Mouse (Mus musculus): ENCODE results near the gene Irf2bp2. TPM values are rescaled to one million over a fixed set of nuclear protein-coding genes. Genes with fewer than 3 reads are reported as not detected.
A peak's percentile ranks its signal among the peaks of the same experiment; 100 is the strongest.

The Irf2bp2 gene
- 50.5 and 91.6 TPM in 2 replicates for polyA plus RNA-seq (2012; rRNA removed)

DNA sequence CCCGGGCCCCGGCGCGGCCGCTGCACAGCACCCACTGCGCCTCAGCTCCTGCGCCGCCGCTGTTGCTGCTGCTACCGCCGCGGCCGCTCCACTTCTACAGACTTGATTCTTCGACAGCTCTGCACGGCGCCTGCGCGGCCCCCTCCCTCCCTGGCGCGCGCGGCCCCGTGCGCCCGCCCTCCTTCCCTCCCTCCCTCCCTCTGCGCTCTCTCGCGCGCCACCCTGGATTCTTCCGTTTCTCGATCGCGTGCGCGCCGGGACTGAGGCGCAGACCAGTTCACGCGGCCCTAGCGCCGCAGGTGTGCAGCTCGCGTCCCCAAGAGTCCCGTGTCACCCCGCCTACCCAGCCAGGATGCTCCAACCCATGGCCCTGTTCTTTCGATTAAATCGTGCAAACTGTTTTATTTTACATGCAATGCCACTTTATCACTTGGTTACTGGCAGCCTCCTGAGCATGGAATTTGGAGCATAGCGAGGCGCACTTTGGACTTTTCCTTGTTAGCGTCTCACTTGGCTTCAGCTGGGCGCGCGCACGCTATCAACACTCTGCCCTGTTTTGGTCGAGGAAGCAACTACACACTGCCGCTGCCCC lies at the start of gene Irf2bp2:
Irf2bp2 (minus strand) TSS at position 98 of the 592 bp plus-strand sequence.
- TF ChIP-seq CTCF (IDR thresholded peaks at IDR 0.05; ENCODE audit: extremely low read depth, insufficient read length, insufficient replicate concordance, low read depth, low read length) (no peak), POLR2A (IDR thresholded peaks at IDR 0.05; ENCODE audit: low read depth, low read length) (peak; percentile 99)
- peaks cover 12% of the 10 kb centered on the region for H3K4me1 ChIP-seq (ENCODE audit: control insufficient read depth, insufficient read depth, insufficient read length, low read length)
- peak within 1 kb of the TSS; percentile 99 for H3K27ac ChIP-seq (ENCODE audit: insufficient read depth, low read depth, low read length)

GRCm38 (mm10) chr8:126642665-126643064 lies 48.9 kb upstream of the Irf2bp2 start:
- peaks cover 2% of the 10 kb centered on the region; the same call in 1 of the 2 replicates for H3K4me1 ChIP-seq (ENCODE audit: control insufficient read depth, insufficient read depth, insufficient read length, low read length)
- TF ChIP-seq POLR2A (IDR thresholded peaks at IDR 0.05; ENCODE audit: low read depth, low read length): no peak
- TF ChIP-seq CTCF (IDR thresholded peaks at IDR 0.05; ENCODE audit: extremely low read depth, insufficient read length, insufficient replicate concordance, low read depth, low read length): no peak
- no peaks in the 10 kb centered on the region for H3K36me3 ChIP-seq (ENCODE audit: control insufficient read depth, insufficient read depth, low read length)
- 98% methylated on average over 4 of the region's 4 CpGs for WGBS
- H3K27ac ChIP-seq (ENCODE audit: insufficient read depth, low read depth, low read length): no peak overlapping the region
- no peaks in the 10 kb centered on the region for H3K27me3 ChIP-seq (ENCODE audit: control insufficient read depth, insufficient read depth, low read length)
- no peak overlapping the region for H3K4me3 ChIP-seq (ENCODE audit: low read depth, low read length)

More for the DNA sequence above, at the start of gene Irf2bp2:
- peak within 1 kb of the TSS; percentile 77 for H3K4me3 ChIP-seq (ENCODE audit: low read depth, low read length)
- under 1% methylated on average over 56 of the region's 56 CpGs for WGBS
- H3K27me3 ChIP-seq (ENCODE audit: control insufficient read depth, insufficient read depth, low read length): no peaks in the 10 kb centered on the region
- H3K36me3 ChIP-seq (ENCODE audit: control insufficient read depth, insufficient read depth, low read length): peaks cover 25% of the 10 kb centered on the region

DNA sequence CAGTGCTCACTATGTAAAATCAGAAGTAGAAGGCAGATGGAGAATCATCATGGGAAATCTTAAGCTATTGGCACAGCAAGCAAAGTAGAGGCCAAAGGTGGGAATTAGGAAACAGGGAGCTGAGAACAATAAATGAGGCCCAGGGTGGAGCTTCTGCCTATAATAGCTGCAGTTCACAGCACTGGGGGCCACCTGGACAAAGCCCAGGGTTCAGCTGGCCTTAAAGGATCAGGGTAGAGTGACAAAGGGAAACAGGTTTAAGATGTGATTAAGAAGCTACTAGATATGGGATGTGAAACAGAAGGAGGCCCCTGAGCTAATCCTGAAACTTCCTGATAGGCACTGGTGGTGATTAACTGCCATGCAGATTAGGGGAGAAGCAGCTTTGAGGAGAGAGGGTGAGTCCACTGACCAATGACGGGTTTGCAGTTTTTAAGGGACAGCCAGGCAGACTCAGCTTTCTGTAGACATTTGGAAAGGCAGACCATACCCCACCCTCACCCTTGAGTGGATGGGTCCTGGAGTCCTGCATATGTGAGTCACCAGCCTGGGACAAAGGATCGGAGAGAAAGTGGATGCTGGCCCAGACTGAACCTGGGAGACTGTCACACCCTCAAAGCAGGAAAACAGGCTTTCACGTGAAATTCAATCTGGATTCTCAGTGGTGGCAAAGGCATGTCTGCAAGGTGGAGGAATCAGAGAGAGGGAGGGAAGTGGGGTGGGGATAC lies 47.9 kb upstream of the Irf2bp2 start:
- TF ChIP-seq CTCF (IDR thresholded peaks at IDR 0.05; ENCODE audit: extremely low read depth, insufficient read length, insufficient replicate concordance, low read depth, low read length) (no peak), POLR2A (IDR thresholded peaks at IDR 0.05; ENCODE audit: low read depth, low read length) (no peak)
- Histone ChIP-seq H3K27me3 (ENCODE audit: control insufficient read depth, insufficient read depth, low read length) (no peaks in the 10 kb centered on the region), H3K4me3 (ENCODE audit: low read depth, low read length) (no peak overlapping the region), H3K4me1 (ENCODE audit: control insufficient read depth, insufficient read depth, insufficient read length, low read length) (peaks cover 2% of the 10 kb centered on the region; the same call in 1 of the 2 replicates), H3K27ac (ENCODE audit: insufficient read depth, low read depth, low read length) (no peak overlapping the region; the same call in 1 of the 2 replicates), H3K36me3 (ENCODE audit: control insufficient read depth, insufficient read depth, low read length) (no peaks in the 10 kb centered on the region)
- 61% methylated on average over 3 of the region's 3 CpGs for WGBS

DNA sequence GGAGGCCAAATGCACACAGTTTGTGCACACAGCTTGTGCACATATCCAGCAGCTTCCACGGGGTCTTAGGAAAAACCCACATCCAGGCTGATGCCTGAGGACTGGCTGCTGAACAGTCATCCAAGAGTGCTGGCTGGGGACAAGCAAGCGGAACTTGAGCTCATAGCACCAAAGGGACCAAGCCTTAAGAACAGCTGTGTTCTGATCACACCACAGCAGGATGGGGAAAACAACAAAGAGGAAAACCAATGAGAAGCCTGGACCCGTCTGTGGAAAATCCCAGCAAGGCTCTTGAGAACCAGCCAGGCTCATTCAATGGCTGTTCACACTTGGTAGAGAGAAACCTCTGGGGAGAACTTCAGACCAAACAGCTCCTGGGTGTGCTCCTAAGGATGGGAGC lies 45.4 kb upstream of the Irf2bp2 start:
- no peaks in the 10 kb centered on the region for H3K27me3 ChIP-seq (ENCODE audit: control insufficient read depth, insufficient read depth, low read length)
- peaks cover 2% of the 10 kb centered on the region; the same call in 1 of the 2 replicates for H3K4me1 ChIP-seq (ENCODE audit: control insufficient read depth, insufficient read depth, insufficient read length, low read length)
- H3K27ac ChIP-seq (ENCODE audit: insufficient read depth, low read depth, low read length): no peak overlapping the region
- H3K4me3 ChIP-seq (ENCODE audit: low read depth, low read length): no peak overlapping the region
- WGBS: 83% methylated on average over 3 of the region's 3 CpGs
- TF ChIP-seq CTCF (IDR thresholded peaks at IDR 0.05; ENCODE audit: extremely low read depth, insufficient read length, insufficient replicate concordance, low read depth, low read length) (no peak), POLR2A (IDR thresholded peaks at IDR 0.05; ENCODE audit: low read depth, low read length) (no peak)
- no peaks in the 10 kb centered on the region for H3K36me3 ChIP-seq (ENCODE audit: control insufficient read depth, insufficient read depth, low read length)

- WGBS: 70% methylated on average over 8 of the region's 8 CpGs
- TF ChIP-seq CTCF (IDR thresholded peaks at IDR 0.05; ENCODE audit: extremely low read depth, insufficient read length, insufficient replicate concordance, low read depth, low read length) (no peak), POLR2A (IDR thresholded peaks at IDR 0.05; ENCODE audit: low read depth, low read length) (no peak)
- Histone ChIP-seq H3K27ac (ENCODE audit: insufficient read depth, low read depth, low read length) (no peak overlapping the region), H3K36me3 (ENCODE audit: control insufficient read depth, insufficient read depth, low read length) (no peaks in the 10 kb centered on the region), H3K27me3 (ENCODE audit: control insufficient read depth, insufficient read depth, low read length) (no peaks in the 10 kb centered on the region), H3K4me3 (ENCODE audit: low read depth, low read length) (no peak overlapping the region), H3K4me1 (ENCODE audit: control insufficient read depth, insufficient read depth, insufficient read length, low read length) (peaks cover 2% of the 10 kb centered on the region; the same call in 1 of the 2 replicates)
Measured at GRCm38 (mm10) chr8:126638027-126638426, 44.2 kb upstream of the Irf2bp2 start.

- 63% methylated on average over 6 of the region's 6 CpGs for WGBS
- TF ChIP-seq CTCF (IDR thresholded peaks at IDR 0.05; ENCODE audit: extremely low read depth, insufficient read length, insufficient replicate concordance, low read depth, low read length) (no peak), POLR2A (IDR thresholded peaks at IDR 0.05; ENCODE audit: low read depth, low read length) (no peak)
- H3K27ac ChIP-seq (ENCODE audit: insufficient read depth, low read depth, low read length): peak overlapping the region; percentile 20; the same call in 1 of the 2 replicates
Measured at GRCm38 (mm10) chr8:126634541-126635048, 40.8 kb upstream of the Irf2bp2 start.

DNA sequence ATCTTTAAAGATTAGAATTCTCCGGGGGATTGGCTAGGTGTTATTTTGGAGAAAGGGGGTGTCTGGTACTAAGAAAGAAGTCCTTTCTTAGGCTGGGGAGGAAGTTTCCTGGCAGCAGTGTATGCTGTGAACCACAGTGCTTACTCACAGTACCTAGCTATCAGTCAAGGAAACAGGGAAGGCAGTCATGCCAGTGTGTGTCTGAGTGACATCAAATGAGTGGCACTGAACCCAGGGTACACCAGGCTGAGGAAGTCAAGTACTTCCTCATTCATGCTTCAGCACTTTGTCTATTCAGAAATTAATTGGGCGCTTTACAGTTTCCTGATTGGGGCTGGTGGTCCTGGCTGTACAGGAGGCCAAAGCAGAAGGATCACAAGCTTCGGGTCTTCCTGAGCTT lies 34.8 kb upstream of the Irf2bp2 start:
- 82% methylated on average over 3 of the region's 3 CpGs for WGBS
- H3K4me1 ChIP-seq (ENCODE audit: control insufficient read depth, insufficient read depth, insufficient read length, low read length): peaks cover 5% of the 10 kb centered on the region; the same call in 1 of the 2 replicates
- H3K27me3 ChIP-seq (ENCODE audit: control insufficient read depth, insufficient read depth, low read length): no peaks in the 10 kb centered on the region
- no peak overlapping the region for H3K27ac ChIP-seq (ENCODE audit: insufficient read depth, low read depth, low read length)
- no peaks in the 10 kb centered on the region for H3K36me3 ChIP-seq (ENCODE audit: control insufficient read depth, insufficient read depth, low read length)
- H3K4me3 ChIP-seq (ENCODE audit: low read depth, low read length): no peak overlapping the region
- TF ChIP-seq POLR2A (IDR thresholded peaks at IDR 0.05; ENCODE audit: low read depth, low read length) (no peak), CTCF (IDR thresholded peaks at IDR 0.05; ENCODE audit: extremely low read depth, insufficient read length, insufficient replicate concordance, low read depth, low read length) (no peak)

More at GRCm38 (mm10) chr8:126634541-126635048, 40.8 kb upstream of the Irf2bp2 start:
- no peaks in the 10 kb centered on the region for H3K36me3 ChIP-seq (ENCODE audit: control insufficient read depth, insufficient read depth, low read length)
- H3K4me3 ChIP-seq (ENCODE audit: low read depth, low read length): no peak overlapping the region
- no peaks in the 10 kb centered on the region for H3K4me1 ChIP-seq (ENCODE audit: control insufficient read depth, insufficient read depth, insufficient read length, low read length)
- H3K27me3 ChIP-seq (ENCODE audit: control insufficient read depth, insufficient read depth, low read length): no peaks in the 10 kb centered on the region
